Mouse (Mus musculus) cortical plate, adult 2 months (tissue): ENCODE results near the gene Tomm7. TPM values are rescaled to one million over a fixed set of nuclear protein-coding genes. Genes with fewer than 3 reads are reported as not detected.

Source experiments
- H3K27ac ChIP-seq: fragments of 200-500 bp; 2 replicates; pipeline ENCODE4 v1.5.1; 2012; ENCODE audit warnings: low read length, control low read depth, inconsistent platforms; ENCODE audit not compliant: insufficient read depth
- H3K4me1 ChIP-seq: fragments of 200-500 bp; 2 replicates; pipeline ENCODE4 v1.6.1; 2011; ENCODE audit warnings: low read length; ENCODE audit not compliant: control insufficient read depth, insufficient read depth
- H3K4me3 ChIP-seq: fragments of 200-500 bp; 2 replicates; pipeline ENCODE4 v1.5.1; 2011; ENCODE audit warnings: mild to moderate bottlenecking, low read length, control low read depth; ENCODE audit not compliant: insufficient read depth
- CTCF ChIP-seq: fragments of 200-500 bp; IDR thresholded peaks from 2 replicates; pipeline ENCODE4 v1.5.1; 2011; ENCODE audit warnings: mild to moderate bottlenecking, control low read depth, low read length; ENCODE audit not compliant: insufficient read depth; ENCODE audit errors: extremely low read depth
- POLR2A ChIP-seq: fragments of 200-500 bp; IDR thresholded peaks from 2 replicates; pipeline ENCODE4 v1.6.1; 2011; ENCODE audit warnings: mild to moderate bottlenecking, low read length, control low read depth; ENCODE audit not compliant: insufficient read depth; ENCODE audit errors: extremely low read depth
- polyA plus RNA-seq: library from polyadenylated mRNA; depleted of rRNA; stranded (reverse); fragments of >200 nt; gene quantifications from 2 replicates; pipeline ENCODE4 v1.2.3, GENCODE M21; 2012; rRNA removed

Gene Tomm7
- polyA plus RNA-seq, 1 experiment, result 97.2 TPM

DNA sequence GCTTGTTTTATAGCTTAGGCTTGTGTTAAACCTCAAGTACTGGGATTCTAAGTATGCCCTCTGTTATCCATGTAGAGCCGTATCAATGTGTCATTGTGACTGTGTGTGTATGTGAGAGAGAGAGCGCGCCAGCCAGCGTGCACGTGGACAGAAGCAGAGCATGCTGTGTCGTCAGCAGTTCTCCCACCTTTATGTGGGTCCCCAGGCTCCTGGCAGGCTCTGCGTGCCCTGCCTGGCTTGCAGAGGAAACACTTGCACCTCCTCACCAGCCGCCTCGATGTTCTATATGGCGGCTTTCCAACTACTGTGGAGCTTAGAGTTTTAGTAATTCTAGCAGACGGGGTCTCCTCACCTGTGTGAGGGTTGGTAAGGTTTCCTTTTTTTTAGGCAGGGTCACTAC, 21.7 kb downstream of the Tomm7 start:
- TF ChIP-seq POLR2A (no peak), CTCF (no peak)
- Histone ChIP-seq H3K27ac (no peak overlapping the region), H3K4me3 (no peak overlapping the region), H3K4me1 (no peaks in the 10 kb centered on the region)

DNA sequence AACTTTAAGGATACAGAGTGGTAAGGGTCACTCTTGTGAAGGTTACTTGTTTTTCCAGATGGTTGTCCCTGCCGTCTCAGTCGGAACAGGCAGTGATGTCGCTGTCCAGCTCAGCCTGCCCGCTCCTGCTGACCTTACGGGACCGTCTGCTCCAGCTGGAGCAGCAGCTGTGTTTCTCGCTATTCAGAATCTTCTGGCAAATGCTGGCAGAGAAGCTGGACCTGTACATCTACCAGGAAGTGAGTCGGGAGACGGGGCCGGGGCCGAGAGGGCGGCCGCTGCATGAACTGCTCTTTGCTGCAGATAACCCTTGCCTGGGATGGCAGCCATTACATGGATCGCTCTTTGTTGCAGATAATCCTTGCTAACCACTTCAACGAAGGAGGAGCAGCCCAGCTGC, 27.3 kb downstream of the Tomm7 start:
- TF ChIP-seq CTCF (no peak), POLR2A (no peak)
- Histone ChIP-seq H3K4me3 (no peak overlapping the region), H3K4me1 (no peaks in the 10 kb centered on the region), H3K27ac (0 out of 2 replicates have a peak overlapping the region, but pooled peaks have one; percentile 40)

DNA sequence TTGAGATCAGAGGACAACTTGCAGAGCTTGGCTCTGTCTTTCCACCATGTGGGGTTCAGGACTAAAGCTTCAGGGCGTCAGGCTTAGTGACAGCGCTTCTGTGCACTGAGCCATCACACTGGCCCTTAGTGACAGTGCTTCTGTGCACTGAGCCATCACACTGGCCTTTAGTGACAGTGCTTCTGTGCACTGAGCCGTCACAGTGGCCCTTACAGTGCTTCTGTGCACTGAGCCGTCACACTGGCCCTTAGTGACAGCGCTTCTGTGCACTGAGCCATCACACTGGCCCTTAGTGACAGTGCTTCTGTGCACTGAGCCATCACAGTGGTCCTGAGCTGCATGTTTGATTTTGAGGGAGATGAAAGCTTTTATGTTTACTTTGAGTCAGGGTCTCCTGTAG, 29.1 kb downstream of the Tomm7 start:
- TF ChIP-seq CTCF (no peak), POLR2A (no peak)
- no peak overlapping the region for H3K4me3 ChIP-seq

DNA sequence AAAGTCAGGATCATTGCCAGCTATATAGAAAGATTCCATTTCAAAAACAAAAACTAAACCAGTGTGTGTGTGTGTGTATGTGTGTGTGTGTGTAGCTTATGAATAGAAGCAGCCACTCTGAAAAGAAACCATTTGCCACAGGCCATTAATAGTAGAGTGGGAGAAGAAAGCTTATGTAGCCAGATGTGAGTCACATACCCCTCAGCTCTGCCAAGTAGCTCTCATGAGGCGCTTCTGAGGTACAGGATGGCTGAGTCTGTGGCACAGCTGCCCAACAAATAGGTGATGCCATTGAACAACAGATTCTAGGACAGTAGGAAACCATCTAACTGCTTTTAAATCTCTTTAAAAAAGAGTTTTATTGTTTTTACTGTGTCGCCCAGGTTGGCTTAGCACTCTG, 51.2 kb downstream of the Tomm7 start:
- TF ChIP-seq CTCF, result no peak
- TF ChIP-seq POLR2A, result no peak
- Histone ChIP-seq H3K4me1 (peaks cover 1% of the 10 kb centered on the region; the same call in 1 of the 2 replicates), H3K4me3 (no peak overlapping the region), H3K27ac (no peak overlapping the region)

More for the DNA sequence above, 29.1 kb downstream of the Tomm7 start:
- H3K4me1 ChIP-seq, result no peaks in the 10 kb centered on the region
- H3K27ac ChIP-seq, result no peak overlapping the region

DNA sequence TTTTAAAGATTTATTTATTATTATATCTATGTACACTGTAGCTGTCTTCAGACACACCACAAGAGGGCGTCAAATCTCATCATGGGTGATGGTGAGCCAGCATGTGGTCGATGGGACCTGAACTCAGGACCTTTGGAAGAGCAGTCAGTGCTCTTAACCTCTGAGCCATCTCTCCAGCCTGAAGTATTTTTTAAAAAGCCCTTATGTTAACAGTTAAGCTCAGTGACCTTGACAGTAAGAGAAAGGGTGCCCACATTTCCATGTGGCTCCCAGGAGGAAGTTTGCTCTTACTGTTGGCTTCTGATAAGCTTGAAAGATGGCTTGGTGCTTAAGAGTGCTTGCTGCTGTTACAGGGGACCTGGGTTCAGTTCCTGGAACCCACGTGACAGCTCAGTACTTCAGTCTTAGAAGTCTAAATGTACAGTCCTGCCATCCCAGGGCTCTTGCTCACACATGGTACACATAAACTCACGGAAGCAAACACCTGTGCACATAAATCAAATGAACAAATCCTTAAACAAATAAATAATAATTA, 54.8 kb downstream of the Tomm7 start:
- no peak overlapping the region for H3K4me3 ChIP-seq
- peaks cover 1% of the 10 kb centered on the region; the same call in 1 of the 2 replicates for H3K4me1 ChIP-seq
- no peak for TF ChIP-seq POLR2A
- no peak for TF ChIP-seq CTCF
- no peak overlapping the region for H3K27ac ChIP-seq

Other genes with a start within 250 kb of the Tomm7 start
- gene Srpk2, start 159.5 kb downstream of the Tomm7 start, polyA plus RNA-seq, result 91.5 and 92.6 TPM in 2 replicates
- gene Pus7, start 60.5 kb downstream of the Tomm7 start, polyA plus RNA-seq, result 17.8 and 19.3 TPM in 2 replicates
- 15.4 and 16.3 TPM in 2 replicates for gene Rint1, start 56.5 kb downstream of the Tomm7 start, polyA plus RNA-seq
- 7.9 and 8.5 TPM in 2 replicates for gene Fam126a, start 186.5 kb upstream of the Tomm7 start, polyA plus RNA-seq